Mouse (Mus musculus) myocyte (in vitro differentiated cells): ENCODE data around the gene Susd4.

Experiments used
- CEBPB ChIP-seq: IDR thresholded peaks from 2 replicates; pipeline ENCODE4 v1.6.1; 2011; ENCODE audit warnings: mild to moderate bottlenecking, moderate library complexity; ENCODE audit not compliant: poor library complexity, insufficient read depth, severe bottlenecking
- E2F4 ChIP-seq: IDR thresholded peaks from one replicate; pipeline ENCODE4 v1.6.1; 2011; ENCODE audit warnings: mild to moderate bottlenecking, control low read depth, moderate library complexity; ENCODE audit not compliant: insufficient read depth
- MYOD1 ChIP-seq, 3 experiments: IDR thresholded peaks; one replicate each; pipeline ENCODE4 v1.6.1; 2011; ENCODE audit warnings: control low read depth in 2 of 3, low read depth in 2 of 3, mild to moderate bottlenecking in 2 of 3, moderate library complexity in 1 of 3; ENCODE audit not compliant: insufficient read length in 2 of 3, control insufficient read depth in 1 of 3
- MYOG ChIP-seq, 3 experiments: IDR thresholded peaks; one replicate each; pipeline ENCODE4 v1.6.1; 2011; ENCODE audit warnings: control low read depth in 2 of 3, low read depth in 2 of 3, mild to moderate bottlenecking in 2 of 3; ENCODE audit not compliant: insufficient read length in 2 of 3, control insufficient read depth in 1 of 3, insufficient read depth in 1 of 3
- POLR2A ChIP-seq: IDR thresholded peaks from one replicate; pipeline ENCODE4 v1.6.1; 2011; ENCODE audit warnings: low read depth, mild to moderate bottlenecking, control low read depth, moderate library complexity; ENCODE audit not compliant: insufficient read length
- POLR2AphosphoS2 ChIP-seq: IDR thresholded peaks from one replicate; pipeline ENCODE4 v1.6.1; 2011; ENCODE audit warnings: low read depth, control low read depth; ENCODE audit not compliant: insufficient read length
- REST ChIP-seq: IDR thresholded peaks from one replicate; pipeline ENCODE4 v1.6.1; 2011; ENCODE audit warnings: mild to moderate bottlenecking, control low read depth, moderate library complexity; ENCODE audit not compliant: insufficient read depth, insufficient read length
- TCF12 ChIP-seq: IDR thresholded peaks from one replicate; pipeline ENCODE4 v1.6.1; 2011; ENCODE audit warnings: mild to moderate bottlenecking, control low read depth; ENCODE audit not compliant: poor library complexity, insufficient read depth, severe bottlenecking
- TCF3 ChIP-seq: IDR thresholded peaks from one replicate; pipeline ENCODE4 v1.6.1; 2011; ENCODE audit warnings: low read depth, control low read depth; ENCODE audit not compliant: insufficient read length
- USF1 ChIP-seq: IDR thresholded peaks from one replicate; pipeline ENCODE4 v1.6.1; 2011; ENCODE audit warnings: low read depth, mild to moderate bottlenecking, control low read depth, moderate library complexity

DNA sequence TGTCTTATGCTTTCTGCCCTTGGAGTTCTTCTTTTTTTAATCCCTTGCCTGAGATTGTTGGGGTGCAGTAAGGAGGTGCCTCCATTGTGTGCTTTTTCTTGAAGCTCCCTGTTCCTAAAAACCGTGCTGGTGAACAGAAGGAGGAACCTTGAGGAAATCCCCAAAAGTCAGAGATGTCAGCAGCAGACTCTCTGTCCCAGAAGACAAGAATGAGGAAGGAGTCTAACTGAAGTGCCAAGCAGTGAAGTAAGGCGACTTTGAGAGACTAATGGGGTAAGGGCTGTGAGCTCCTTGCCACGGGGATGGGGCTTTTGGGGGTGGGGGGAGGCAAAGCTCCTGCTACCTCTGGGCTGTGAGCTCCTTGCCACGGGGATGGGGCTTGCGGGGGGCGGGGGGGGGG is 171.8 kb downstream of the Susd4 start:
- TF ChIP-seq POLR2AphosphoS2 (no peak), USF1 (no peak), POLR2A (no peak), MYOD1 (IDR thresholded peaks at IDR 0.05; ENCODE audit: control insufficient read depth in 1 of 3, insufficient read length in 2 of 3, low read depth in 2 of 3) (no peak), TCF12 (no peak), REST (no peak), MYOG (IDR thresholded peaks at IDR 0.05; ENCODE audit: control insufficient read depth in 1 of 3, insufficient read depth in 1 of 3, insufficient read length in 2 of 3, low read depth in 2 of 3) (no peak), TCF3 (no peak), E2F4 (no peak), CEBPB (no peak)
